In genomic region chr12:100996378-100996898, GRCm38 (mm10) we compare ENCODE assay signal across 8 mouse cellular contexts. TPM values are rescaled to one million over a fixed set of nuclear protein-coding genes. Genes with fewer than 3 reads are reported as not detected.
DNase-seq lines count a peak whose midpoint lies in the region; ATAC-seq and TF ChIP-seq lines count a peak whose summit lies in the region.

No protein-coding gene starts in this region.

- no peak overlapping the region for H3K4me3 ChIP-seq in lung, postnatal 0 days (ENCODE audit: low read depth, low read length)
- no peak overlapping the region for H3K4me3 ChIP-seq in neural tube, embryonic 15.5 days (replicated peaks)

- no peak overlapping the region for H3K4me2 ChIP-seq in lung, postnatal 0 days (replicated peaks; ENCODE audit: low read depth, low read length)
- no peak overlapping the region for H3K4me2 ChIP-seq in neural tube, embryonic 15.5 days

- H3K27ac ChIP-seq in lung, postnatal 0 days (ENCODE audit: low read length) = no peak overlapping the region
- H3K27ac ChIP-seq in neural tube, embryonic 15.5 days (replicated peaks) = peak overlapping the region; percentile 1; the same call in 1 of the 2 replicates

- H3K36me3 ChIP-seq in lung, postnatal 0 days (ENCODE audit: insufficient read depth, low read length) = no peaks in the 10 kb centered on the region
- H3K36me3 ChIP-seq in neural tube, embryonic 15.5 days = no peaks in the 10 kb centered on the region

- DNase-seq in lung, postnatal 0 days (ENCODE audit: low spot score) = peak; percentile 56
- DNase-seq in lung, postnatal 10 days = no peak
- peak; percentile 46 to 89 for DNase-seq in left cerebral cortex, postnatal 25 days (ENCODE audit: low spot score in 2 of 2)
- DNase-seq in spleen, adult 12 weeks (ENCODE audit: low spot score) = no peak
- no peak for DNase-seq in ovary, postnatal 36 days (ENCODE audit: low spot score)

- H3K9ac ChIP-seq in lung, postnatal 0 days (replicated peaks; ENCODE audit: low read depth) = no peak overlapping the region
- H3K9ac ChIP-seq in neural tube, embryonic 15.5 days (replicated peaks) = no peak overlapping the region

- H3K9me3 ChIP-seq in lung, postnatal 0 days (ENCODE audit: low read length) = no peaks in the 10 kb centered on the region
- no peaks in the 10 kb centered on the region for H3K9me3 ChIP-seq in neural tube, embryonic 15.5 days (replicated peaks)

- no peaks in the 10 kb centered on the region for H3K27me3 ChIP-seq in lung, postnatal 0 days (replicated peaks; ENCODE audit: insufficient read depth, low read length)
- no peaks in the 10 kb centered on the region for H3K27me3 ChIP-seq in neural tube, embryonic 15.5 days (replicated peaks)

- TF ChIP-seq EP300 in lung, postnatal 0 days (IDR thresholded peaks at IDR 0.05) = no peak

- peak; percentile 10; the same call in 1 of the 2 replicates for ATAC-seq in lung, postnatal 0 days
- ATAC-seq in erythroid progenitor cell, adult 5-6 weeks (replicated peaks; ENCODE audit: low FRiP score, poor library complexity, severe bottlenecking) = peak; percentile 66
- ATAC-seq in neural tube, embryonic 15.5 days (ENCODE audit: low FRiP score) = no peak
- no peak for ATAC-seq in inflammation-experienced regulatory T-cells, adult 6 months

- intact Hi-C loops in left cerebral cortex, postnatal 25 days (cut with DNase I) = no loop called here

- no peak for TF ChIP-seq CTCF in lung, postnatal 0 days (IDR thresholded peaks at IDR 0.05)

- H3K4me1 ChIP-seq in lung, postnatal 0 days (ENCODE audit: insufficient read depth, low read depth, low read length) = peaks cover 11% of the 10 kb centered on the region; the same call in 1 of the 2 replicates
- peaks cover 53% of the 10 kb centered on the region for H3K4me1 ChIP-seq in neural tube, embryonic 15.5 days

- 57% methylated on average over 5 of the region's 5 CpGs for WGBS in lung, postnatal 0 days
- WGBS in neural tube, embryonic 15.5 days = 34% methylated on average over 5 of the region's 5 CpGs

RNA-seq across cellular contexts. Expression of gene Ccdc88c, which starts 32.4 kb away (rescaled TPM):
- polyA plus RNA-seq in lung, postnatal 0 days (2015; fragmentation: Nextera tagmentation; extraction: Ambion mirVana) = 6.9 and 7.4 TPM in 2 replicates
- total RNA-seq in erythroid progenitor cell, adult 5-6 weeks (2015; ENCODE audit: low replicate concordance) = 96.4 and 130 TPM in 2 replicates
- 189 and 234 TPM in 2 replicates for total RNA-seq in erythroid progenitor cell, adult 5-6 weeks (2017; ENCODE audit: low replicate concordance)
- total RNA-seq in left cerebral cortex, postnatal 25 days (2021) = 10 to 100 TPM; 21.9 to 25.5 TPM
- polyA plus RNA-seq in neural tube, embryonic 15.5 days (2015; fragmentation: Nextera tagmentation; extraction: Ambion mirVana) = 9.6 and 10.1 TPM in 2 replicates
- 10 to 100 TPM; 65.8 to 96.2 (median 95.7) TPM for polyA plus RNA-seq in inflammation-experienced regulatory T-cells, adult 6 months (2017; shearing (Covaris generic))

Comparison
In these comparisons a context has a peak if more than half of its experiments do, and no peak if none do; other contexts are left out.
1. DNase-seq: peak in lung, postnatal 0 days (single experiment) and left cerebral cortex, postnatal 25 days (2 of 2); none in lung, postnatal 10 days (single experiment), spleen, adult 12 weeks (single experiment) and ovary, postnatal 36 days (single experiment).
2. ATAC-seq: peak in lung, postnatal 0 days (single experiment) and erythroid progenitor cell, adult 5-6 weeks (single experiment); none in neural tube, embryonic 15.5 days (single experiment) and inflammation-experienced regulatory T-cells, adult 6 months (single experiment).